Mouse (Mus musculus) liver, adult 2 months (tissue): ENCODE measurements around the gene Gm49661. TPM values are rescaled to one million over a fixed set of nuclear protein-coding genes. Genes with fewer than 3 reads are reported as not detected.

Source experiments
- DNase-seq: peaks from one replicate; pipeline ENCODE4 v3.0.0-alpha.2; 2011; ENCODE audit warnings: low read depth, low spot score; ENCODE audit errors: extremely low read depth
- H3K27ac ChIP-seq: fragments of 200-500 bp; replicated peaks from 2 replicates; pipeline ENCODE4 v1.5.1; 2012; ENCODE audit warnings: low read depth, mild to moderate bottlenecking, control low read depth, inconsistent platforms, low read length; ENCODE audit not compliant: insufficient read depth
- H3K27me3 ChIP-seq: fragments of 200-500 bp; 2 replicates; pipeline ENCODE4 v1.6.1; 2012; ENCODE audit warnings: mild to moderate bottlenecking, moderate library complexity, low read length, inconsistent platforms; ENCODE audit not compliant: control insufficient read depth, insufficient read depth
- H3K36me3 ChIP-seq: fragments of 200-500 bp; 2 replicates; pipeline ENCODE4 v1.6.1; 2012; ENCODE audit warnings: low read length, inconsistent platforms; ENCODE audit not compliant: control insufficient read depth, insufficient read depth
- H3K4me1 ChIP-seq: fragments of 200-500 bp; 2 replicates; pipeline ENCODE4 v1.6.1; 2011; ENCODE audit warnings: low read length; ENCODE audit not compliant: control insufficient read depth, insufficient read depth
- H3K4me3 ChIP-seq: fragments of 200-500 bp; 2 replicates; pipeline ENCODE4 v1.5.1; 2011; ENCODE audit warnings: low read depth, mild to moderate bottlenecking, control low read depth, low read length, moderate library complexity; ENCODE audit not compliant: insufficient read depth
- H3K79me2 ChIP-seq: fragments of 200-500 bp; 2 replicates; pipeline ENCODE4 v1.6.1; 2012; ENCODE audit warnings: inconsistent platforms, mild to moderate bottlenecking, low read length, moderate library complexity; ENCODE audit not compliant: control insufficient read depth, insufficient read depth
- H3K9ac ChIP-seq: fragments of 200-500 bp; 2 replicates; pipeline ENCODE4 v1.6.1; 2012; ENCODE audit warnings: low read depth, mild to moderate bottlenecking, control low read depth, inconsistent platforms, low read length
- CTCF ChIP-seq: fragments of 200-500 bp; IDR thresholded peaks from 2 replicates; pipeline ENCODE4 v1.5.1; 2011; ENCODE audit warnings: low read depth, low read length, control low read depth
- POLR2A ChIP-seq: fragments of 200-500 bp; IDR thresholded peaks from 2 replicates; pipeline ENCODE4 v1.6.1; 2011; ENCODE audit warnings: low read length, control low read depth; ENCODE audit not compliant: insufficient read depth; ENCODE audit errors: extremely low read depth
- WGBS: fragments of 180-500 bp; shearing (Covaris S2); methylation state at CpG from one replicate; pipeline ENCODE4 v1.1.7; 2018; 5-methylcytosine and 5-hydroxymethylcytosine counted together
- polyA plus RNA-seq: library from polyadenylated mRNA; depleted of rRNA; stranded (reverse); fragments of >200 nt; gene quantifications from 2 replicates; pipeline ENCODE4 v1.2.3, GENCODE M21; 2012
- total RNA-seq: library from RNA; depleted of rRNA; stranded (reverse); fragments of >200 nt; gene quantifications from 2 replicates; pipeline ENCODE4 v1.2.3, GENCODE M21; 2014

Gm49661 gene
- total and polyA plus RNA-seq, 2 experiments, result 1.0 TPM; not detected in 1

DNA sequence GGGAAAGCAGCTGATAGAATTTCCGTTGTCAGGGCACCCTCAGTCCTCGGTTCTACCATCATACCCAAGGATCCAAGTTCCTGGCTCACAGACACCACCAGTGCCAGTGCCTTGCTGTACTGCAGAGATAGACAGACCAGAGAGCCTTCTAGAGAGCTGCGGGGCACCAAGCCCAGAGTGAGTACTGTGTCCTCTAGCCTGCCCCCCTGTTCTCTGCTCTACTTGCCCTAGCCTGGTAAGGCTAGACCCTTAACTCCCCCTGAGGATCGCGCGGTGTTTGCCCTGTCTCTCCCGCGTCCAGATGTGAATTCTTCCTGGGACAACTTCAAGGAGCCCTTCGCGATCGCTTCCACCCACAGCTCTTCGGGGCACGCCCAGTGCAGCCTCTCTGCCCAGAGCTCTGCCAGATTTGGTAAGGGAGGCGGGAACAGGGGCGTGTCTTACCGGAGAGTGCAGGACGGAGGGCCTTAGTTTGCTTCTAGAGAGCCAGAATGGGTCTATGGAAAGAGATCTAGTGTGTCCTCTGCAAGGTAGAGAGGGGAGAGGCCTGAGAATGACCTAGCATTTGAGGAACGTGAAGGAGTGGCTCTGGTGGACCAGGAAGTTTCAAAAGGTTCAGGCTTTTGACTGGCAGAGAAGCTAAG, 16.5 kb downstream of the Gm49661 start:
- peak; percentile 60 for DNase-seq
- peaks cover 3% of the 10 kb centered on the region; the same call in 1 of the 2 replicates for H3K27me3 ChIP-seq

DNA sequence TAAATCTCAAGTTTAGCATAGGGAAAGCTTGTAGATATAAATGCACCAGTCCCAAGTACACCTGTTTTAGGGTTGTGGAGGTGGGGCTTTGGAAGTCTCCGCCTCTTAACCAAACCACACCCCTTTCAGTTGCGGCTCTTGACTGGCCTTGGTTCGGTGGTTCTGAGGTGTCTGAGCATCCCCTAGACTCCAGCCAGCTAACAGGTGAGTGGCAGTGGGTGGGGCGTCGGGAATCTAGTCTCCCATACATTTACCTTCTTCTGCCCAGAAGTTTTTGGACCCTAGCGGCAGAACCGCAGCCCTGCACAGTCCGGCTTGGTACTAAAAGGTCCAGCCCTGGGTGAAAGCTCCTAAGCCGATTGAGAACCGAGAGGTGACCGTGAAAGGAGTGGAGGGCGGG, 19.5 kb downstream of the Gm49661 start:
- Histone ChIP-seq H3K4me1 (peaks cover under 1% of the 10 kb centered on the region; the same call in 1 of the 2 replicates), H3K27ac (no peak overlapping the region), H3K27me3 (peaks cover 20% of the 10 kb centered on the region), H3K79me2 (no peaks in the 10 kb centered on the region), H3K9ac (no peak overlapping the region), H3K4me3 (no peak overlapping the region), H3K36me3 (no peaks in the 10 kb centered on the region)
- TF ChIP-seq CTCF (no peak), POLR2A (no peak)
- DNase-seq, result no peak
- WGBS, result 29% methylated on average over 12 of the region's 12 CpGs

More for the DNA sequence above, 16.5 kb downstream of the Gm49661 start:
- TF ChIP-seq CTCF (no peak), POLR2A (no peak)
- Histone ChIP-seq H3K4me1 (peaks cover 2% of the 10 kb centered on the region; the same call in 1 of the 2 replicates), H3K79me2 (no peaks in the 10 kb centered on the region), H3K36me3 (no peaks in the 10 kb centered on the region), H3K9ac (no peak overlapping the region), H3K27ac (no peak overlapping the region), H3K4me3 (no peak overlapping the region)
- WGBS, result 7% methylated on average over 18 of the region's 18 CpGs

DNA sequence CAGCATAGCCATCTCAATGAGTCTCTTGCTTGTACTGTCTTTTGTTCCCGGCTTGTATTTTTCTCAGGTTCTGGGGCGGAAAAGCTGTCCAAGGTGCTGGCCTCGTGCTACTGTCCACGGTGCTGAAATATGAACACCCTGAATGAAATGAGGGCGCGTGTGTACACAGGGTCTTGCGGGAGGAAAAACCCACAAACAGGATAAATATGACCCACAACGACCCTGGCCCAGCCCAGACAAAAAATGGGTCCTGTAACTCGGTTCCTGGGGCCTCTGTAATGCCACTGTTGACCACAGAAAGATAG, 22.0 kb downstream of the Gm49661 start:
- Histone ChIP-seq H3K79me2 (no peaks in the 10 kb centered on the region), H3K4me3 (no peak overlapping the region), H3K4me1 (peaks cover 3% of the 10 kb centered on the region; the same call in 1 of the 2 replicates), H3K27me3 (peaks cover 22% of the 10 kb centered on the region), H3K27ac (no peak overlapping the region), H3K9ac (no peak overlapping the region), H3K36me3 (no peaks in the 10 kb centered on the region)
- DNase-seq, result no peak
- 7% methylated on average over 9 of the region's 9 CpGs for WGBS
- TF ChIP-seq POLR2A (no peak), CTCF (peak; percentile 19; the same call in 1 of the 2 replicates)

DNA sequence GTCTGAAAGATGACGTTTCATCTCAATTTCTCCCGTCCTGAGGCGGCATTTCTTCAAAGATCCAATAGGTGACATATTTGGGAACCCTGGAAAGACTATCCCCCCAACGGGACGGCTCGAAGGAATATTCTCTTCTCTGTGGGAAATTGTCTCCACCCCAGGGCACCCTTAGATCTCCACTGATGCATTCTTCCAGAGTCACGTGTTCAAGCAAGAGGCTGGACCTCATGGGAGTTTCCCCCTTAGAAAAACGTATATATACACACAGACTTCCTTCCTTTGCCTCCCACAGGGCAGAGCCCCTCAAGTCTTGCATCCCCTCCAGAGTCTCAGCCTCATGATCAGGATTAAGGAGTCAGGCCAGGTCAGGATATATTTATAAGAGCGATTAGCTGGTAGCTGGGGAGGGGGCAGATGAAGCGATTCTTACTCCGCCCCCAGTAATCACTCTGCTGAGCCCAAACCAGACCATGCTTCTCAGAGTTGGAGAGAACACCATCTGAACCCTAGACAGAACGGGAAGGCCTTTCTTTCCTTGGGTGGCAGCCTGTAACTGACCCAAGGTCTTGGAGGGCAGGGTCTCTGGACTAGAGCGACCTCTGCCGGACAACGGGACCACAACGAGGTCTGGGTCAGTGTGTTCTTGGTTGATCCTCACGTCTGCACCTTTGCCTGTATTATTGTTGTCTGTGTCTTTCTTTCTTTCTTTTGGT, 22.5 kb downstream of the Gm49661 start, which contains the start of gene Rtbdn:
Rtbdn (plus strand) TSS at position 464 of the 713 bp plus-strand sequence.
- Histone ChIP-seq H3K4me1 (peaks cover 3% of the 10 kb centered on the region; the same call in 1 of the 2 replicates), H3K4me3 (no peak within 1 kb of the TSS), H3K9ac (no peak within 1 kb of the TSS), H3K36me3 (no peaks in the 10 kb centered on the region), H3K27me3 (peaks cover 22% of the 10 kb centered on the region), H3K27ac (no peak within 1 kb of the TSS), H3K79me2 (no peaks in the 10 kb centered on the region)
- TF ChIP-seq POLR2A (no peak), CTCF (peak; percentile 44; the same call in 1 of the 2 replicates)
- 14% methylated on average over 17 of the region's 17 CpGs for WGBS
- DNase-seq, result no peak

- peaks cover 3% of the 10 kb centered on the region; the same call in 1 of the 2 replicates for H3K4me1 ChIP-seq
- no peak overlapping the region for H3K27ac ChIP-seq
- H3K36me3 ChIP-seq, result no peaks in the 10 kb centered on the region
- H3K27me3 ChIP-seq, result peaks cover 22% of the 10 kb centered on the region
- H3K4me3 ChIP-seq, result no peak overlapping the region
- WGBS, result 3% methylated on average over 45 of the region's 67 CpGs
- no peak overlapping the region for H3K9ac ChIP-seq
- TF ChIP-seq POLR2A, result no peak
- no peak for TF ChIP-seq CTCF
- H3K79me2 ChIP-seq, result no peaks in the 10 kb centered on the region
- no peak for DNase-seq
Measured at GRCm38 (mm10) chr8:84945633-84946527, 23.4 kb downstream of the Gm49661 start.
